Mouse (Mus musculus) liver, postnatal 0 days (tissue): Measurements from ENCODE around the gene Mnx1. TPM values are rescaled to one million over a fixed set of nuclear protein-coding genes. Genes with fewer than 3 reads are reported as not detected.
A peak's percentile ranks its signal among the peaks of the same experiment; 100 is the strongest.

Experiments
- ATAC-seq: fragments of 200-750 bp; cut with Nextera tagmentation; 2 replicates; pipeline ENCODE4 v1.8.0; 2017; ENCODE audit warnings: mild to moderate bottlenecking, moderate library complexity
- DNase-seq: peaks from one replicate; pipeline ENCODE4 v3.0.0-alpha.2; 2016
- H3K27ac ChIP-seq: fragments of 300-500 bp; sonication (generic); 2 replicates; pipeline ENCODE4 v1.5.1; 2014; ENCODE audit warnings: antibody characterized with exemption, moderate library complexity, mild to moderate bottlenecking, low read depth
- H3K27me3 ChIP-seq: fragments of 300-500 bp; sonication (generic); 2 replicates; pipeline ENCODE4 v1.6.1; 2014; ENCODE audit warnings: low read length, control low read depth, mixed read lengths; ENCODE audit not compliant: insufficient read depth
- H3K36me3 ChIP-seq: fragments of 300-500 bp; sonication (generic); replicated peaks from 2 replicates; pipeline ENCODE4 v1.6.1; 2014; ENCODE audit warnings: mild to moderate bottlenecking, control low read depth, low read length, moderate library complexity, mixed read lengths; ENCODE audit not compliant: insufficient read depth
- H3K4me1 ChIP-seq: fragments of 300-500 bp; sonication (generic); 2 replicates; pipeline ENCODE4 v1.6.1; 2014; ENCODE audit warnings: antibody characterized with exemption, mild to moderate bottlenecking, control low read depth; ENCODE audit not compliant: insufficient read depth
- H3K4me2 ChIP-seq: fragments of 300-500 bp; sonication (generic); 2 replicates; pipeline ENCODE4 v1.6.1; 2014; ENCODE audit warnings: low read depth, mild to moderate bottlenecking, low read length, moderate library complexity, mixed read lengths
- H3K4me3 ChIP-seq: fragments of 300-500 bp; sonication (generic); 2 replicates; pipeline ENCODE4 v1.5.1; 2014; ENCODE audit warnings: low read depth, low read length
- H3K9ac ChIP-seq: fragments of 300-500 bp; sonication (generic); replicated peaks from 2 replicates; pipeline ENCODE4 v1.6.1; 2014; ENCODE audit warnings: mild to moderate bottlenecking, moderate library complexity
- H3K9me3 ChIP-seq: fragments of 300-500 bp; sonication (generic); 2 replicates; pipeline ENCODE4 v1.6.1; 2016; ENCODE audit warnings: mild to moderate bottlenecking, control low read depth, low read length, mixed read lengths
- CTCF ChIP-seq: sonication (generic); IDR thresholded peaks from 2 replicates; pipeline ENCODE4 v1.5.1; 2016; ENCODE audit warnings: antibody characterized with exemption, low read depth
- EP300 ChIP-seq: IDR thresholded peaks from 2 replicates; pipeline ENCODE4 v1.6.1; 2016; ENCODE audit warnings: antibody characterized with exemption, low read depth, mild to moderate bottlenecking
- WGBS: fragments of 180-500 bp; shearing (Covaris S2); extraction: QIAGEN DNeasy Blood & Tissue Kit; methylation state at CpG from one replicate; pipeline ENCODE4 v1.1.7; 2014; ENCODE audit not compliant: insufficient replicate concordance; 5-methylcytosine and 5-hydroxymethylcytosine counted together
- polyA plus RNA-seq: library from polyadenylated mRNA; unstranded; fragments of >200 nt; fragmentation: Nextera tagmentation; extraction: Ambion mirVana; gene quantifications from 2 replicates; pipeline ENCODE4 v1.2.1, GENCODE M21; 2015

The Mnx1 gene
- polyA plus RNA-seq, 1 experiment from 2014 or later, result not detected

DNA sequence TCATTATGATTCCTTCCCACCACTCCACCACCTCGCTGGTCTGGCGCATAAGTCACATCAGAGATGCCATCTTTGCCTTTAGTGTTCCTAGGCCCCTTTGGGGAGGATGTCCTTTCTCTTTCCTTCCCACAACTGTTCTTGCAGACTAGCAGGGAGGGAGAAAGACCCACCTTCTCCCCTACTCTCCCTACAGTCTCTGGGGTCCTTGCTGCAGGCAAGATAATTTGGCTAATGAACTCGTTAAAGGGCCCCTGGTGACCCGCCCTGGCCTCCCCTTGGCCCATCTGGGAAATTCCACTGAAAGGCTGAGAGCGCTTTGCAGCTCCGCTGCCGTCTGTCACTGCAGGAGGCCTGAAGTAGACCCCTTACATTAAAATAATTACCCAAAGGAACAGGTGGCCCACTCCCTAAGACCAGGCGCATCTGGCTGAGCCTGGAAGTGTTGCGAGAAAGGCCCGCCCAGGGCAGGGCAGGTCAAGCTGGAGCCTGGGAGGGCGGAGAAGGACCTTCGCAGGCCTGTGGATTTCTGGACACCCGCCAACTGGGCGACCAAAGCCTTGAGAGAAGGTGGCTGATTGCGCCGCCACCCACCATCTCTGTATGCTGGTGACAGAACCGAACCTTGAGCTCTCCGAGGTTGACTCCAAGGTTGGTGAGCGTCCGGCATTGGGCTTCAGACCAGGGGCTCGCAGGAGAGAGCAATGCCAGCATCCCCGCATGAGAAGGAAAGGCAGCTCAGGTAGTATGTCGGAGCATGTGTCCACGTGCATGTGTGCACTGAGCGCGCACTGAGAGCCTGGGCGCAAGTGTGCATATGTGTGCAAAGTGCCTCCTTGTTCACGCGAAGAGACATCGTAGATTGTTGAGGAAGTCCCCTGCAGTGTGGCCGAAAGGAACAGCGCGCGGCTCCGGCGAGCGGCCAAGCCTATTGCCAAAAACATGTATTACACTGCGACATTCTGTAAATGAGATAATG lies 7.0 kb upstream of the Mnx1 start:
- H3K4me3 ChIP-seq, result no peak overlapping the region
- TF ChIP-seq EP300 (no peak), CTCF (no peak)
- peaks cover 89% of the 10 kb centered on the region for H3K27me3 ChIP-seq
- DNase-seq, result no peak
- H3K9me3 ChIP-seq, result no peaks in the 10 kb centered on the region
- no peak overlapping the region for H3K9ac ChIP-seq
- WGBS, result 4% methylated on average over 38 of the region's 38 CpGs
- no peak overlapping the region for H3K27ac ChIP-seq
- H3K4me2 ChIP-seq, result no peak overlapping the region
- 0 out of 2 replicates have a peak, but pooled peaks cover 2% of the 10 kb centered on the region for H3K4me1 ChIP-seq
- ATAC-seq, result no peak
- no peaks in the 10 kb centered on the region for H3K36me3 ChIP-seq

DNA sequence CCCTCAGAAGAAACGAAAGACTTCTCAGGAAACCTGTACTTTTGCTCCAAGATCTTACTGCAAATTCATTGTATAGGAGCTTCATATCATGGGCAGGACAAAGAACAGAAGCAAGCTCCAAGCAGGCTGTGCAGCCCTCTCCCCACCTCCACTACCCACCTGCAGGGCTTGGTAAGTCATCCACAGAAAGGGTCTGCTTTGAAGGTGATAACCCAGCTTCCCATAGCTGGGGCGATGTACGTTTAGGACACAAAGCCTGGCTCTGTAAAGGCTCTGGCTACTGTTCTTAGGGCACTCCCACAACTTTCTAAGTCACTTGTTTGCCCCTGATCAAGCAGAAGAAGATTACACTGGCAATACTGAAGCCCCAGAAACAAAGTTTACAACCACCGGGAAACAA lies 5.5 kb upstream of the Mnx1 start:
- Histone ChIP-seq H3K4me1 (peaks cover 2% of the 10 kb centered on the region; the same call in 1 of the 2 replicates), H3K36me3 (no peaks in the 10 kb centered on the region), H3K9ac (no peak overlapping the region), H3K27ac (no peak overlapping the region), H3K4me3 (no peak overlapping the region), H3K9me3 (no peaks in the 10 kb centered on the region), H3K27me3 (peaks cover 93% of the 10 kb centered on the region), H3K4me2 (no peak overlapping the region)
- DNase-seq, result no peak
- no peak for TF ChIP-seq EP300
- no peak for TF ChIP-seq CTCF
- ATAC-seq, result no peak
- WGBS, result 6% methylated on average over 4 of the region's 4 CpGs

GRCm38 (mm10) chr5:29479198-29479593 lies 926 bp upstream of the Mnx1 start:
- H3K36me3 ChIP-seq, result no peaks in the 10 kb centered on the region
- no peak overlapping the region for H3K9ac ChIP-seq
- H3K4me3 ChIP-seq, result no peak overlapping the region
- H3K4me1 ChIP-seq, result peaks cover 3% of the 10 kb centered on the region; the same call in 1 of the 2 replicates
- no peak overlapping the region for H3K4me2 ChIP-seq
- 1% methylated on average over 14 of the region's 14 CpGs for WGBS
- TF ChIP-seq EP300 (no peak), CTCF (peak; percentile 27; the same call in 1 of the 2 replicates)
- H3K9me3 ChIP-seq, result no peaks in the 10 kb centered on the region
- H3K27me3 ChIP-seq, result peaks cover 96% of the 10 kb centered on the region
- H3K27ac ChIP-seq, result no peak overlapping the region
- DNase-seq (no peak), ATAC-seq (no peak)

- Histone ChIP-seq H3K4me1 (peaks cover 3% of the 10 kb centered on the region; the same call in 1 of the 2 replicates), H3K4me3 (peak overlapping the region; percentile 26), H3K27me3 (peaks cover 97% of the 10 kb centered on the region), H3K4me2 (peak overlapping the region; percentile 49), H3K9me3 (no peaks in the 10 kb centered on the region), H3K27ac (no peak overlapping the region), H3K36me3 (no peaks in the 10 kb centered on the region), H3K9ac (no peak overlapping the region)
- DNase-seq (no peak), ATAC-seq (no peak)
- TF ChIP-seq EP300 (no peak), CTCF (no peak)
- 3% methylated on average over 50 of the region's 73 CpGs for WGBS
Observed at GRCm38 (mm10) chr5:29477474-29478207, 629 bp downstream of the Mnx1 start.

DNA sequence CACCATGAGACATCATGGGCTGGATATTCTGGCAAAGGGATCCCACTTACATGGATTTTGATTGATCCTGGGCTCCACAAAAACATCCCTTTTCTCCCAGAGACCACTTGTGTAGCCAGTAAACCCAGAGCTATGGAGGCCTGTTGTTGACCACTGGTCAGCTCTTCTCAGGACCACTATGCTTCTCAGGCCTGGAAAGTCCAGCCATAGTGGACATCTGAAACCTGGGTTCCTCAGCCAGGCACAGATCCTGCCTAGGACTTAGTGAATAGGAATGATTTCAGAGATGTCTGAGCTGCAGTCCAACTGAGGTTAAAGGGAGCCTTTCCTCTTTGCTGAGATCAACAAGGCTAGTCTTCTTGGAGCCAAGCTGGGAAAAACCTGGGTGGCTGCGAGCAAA lies 2.2 kb downstream of the Mnx1 start:
- peaks cover 100% of the 10 kb centered on the region for H3K27me3 ChIP-seq
- H3K4me3 ChIP-seq, result no peak overlapping the region

DNA sequence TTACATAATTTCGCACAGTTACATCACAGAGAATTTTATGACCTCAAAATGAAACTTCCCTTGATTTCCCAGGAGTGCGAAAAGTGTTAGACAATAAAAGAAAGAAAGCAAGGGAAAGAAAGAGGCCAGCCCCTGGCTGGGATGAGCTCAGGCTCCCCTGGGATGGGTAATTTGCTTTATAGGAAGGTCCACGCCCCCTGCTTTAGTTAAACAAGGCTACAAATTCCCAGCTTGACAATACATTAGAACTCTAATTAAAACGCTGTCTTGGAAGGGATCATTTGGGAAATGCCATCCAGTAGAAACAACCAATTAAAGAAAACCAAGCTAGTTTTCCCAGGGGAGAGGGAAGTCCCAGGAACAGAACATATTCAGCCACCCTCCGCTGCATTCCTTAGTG lies 2.7 kb downstream of the Mnx1 start:
- TF ChIP-seq EP300 (no peak), CTCF (no peak)
- H3K4me2 ChIP-seq, result no peak overlapping the region
- no peak for ATAC-seq

More for the DNA sequence above, 2.2 kb downstream of the Mnx1 start:
- 0% methylated on average over 1 of the region's 1 CpGs for WGBS
- ATAC-seq (no peak), DNase-seq (no peak)
- no peaks in the 10 kb centered on the region for H3K36me3 ChIP-seq
- H3K9me3 ChIP-seq, result no peaks in the 10 kb centered on the region
- no peak overlapping the region for H3K9ac ChIP-seq
- no peak for TF ChIP-seq CTCF
- no peak for TF ChIP-seq EP300
- H3K27ac ChIP-seq, result no peak overlapping the region
- no peak overlapping the region for H3K4me2 ChIP-seq
- peaks cover 3% of the 10 kb centered on the region; the same call in 1 of the 2 replicates for H3K4me1 ChIP-seq

More for the DNA sequence above, 2.7 kb downstream of the Mnx1 start:
- H3K9ac ChIP-seq, result no peak overlapping the region
- H3K4me1 ChIP-seq, result peaks cover 3% of the 10 kb centered on the region; the same call in 1 of the 2 replicates
- 5% methylated on average over 5 of the region's 5 CpGs for WGBS
- DNase-seq, result no peak
- H3K4me3 ChIP-seq, result no peak overlapping the region
- no peaks in the 10 kb centered on the region for H3K36me3 ChIP-seq
- no peak overlapping the region for H3K27ac ChIP-seq
- peaks cover 100% of the 10 kb centered on the region for H3K27me3 ChIP-seq
- no peaks in the 10 kb centered on the region for H3K9me3 ChIP-seq
